Mouse (Mus musculus): ENCODE measurements around the gene Irs1. TPM values are rescaled to one million over a fixed set of nuclear protein-coding genes. Genes with fewer than 3 reads are reported as not detected.

The Irs1 gene
- total RNA-seq, 2 experiments from 2014 or later: 19.9 to 20.3 TPM

GRCm38 (mm10) chr1:82207511-82207910 lies 83.7 kb downstream of the Irs1 start:
- DNase-seq (ENCODE audit: low spot score in 2 of 2): no peak
- intact Hi-C loops (cut with DNase I): no loop called here

GRCm38 (mm10) chr1:82200636-82201035 lies 90.6 kb downstream of the Irs1 start:
- intact Hi-C loops (cut with DNase I): no loop called here

DNA sequence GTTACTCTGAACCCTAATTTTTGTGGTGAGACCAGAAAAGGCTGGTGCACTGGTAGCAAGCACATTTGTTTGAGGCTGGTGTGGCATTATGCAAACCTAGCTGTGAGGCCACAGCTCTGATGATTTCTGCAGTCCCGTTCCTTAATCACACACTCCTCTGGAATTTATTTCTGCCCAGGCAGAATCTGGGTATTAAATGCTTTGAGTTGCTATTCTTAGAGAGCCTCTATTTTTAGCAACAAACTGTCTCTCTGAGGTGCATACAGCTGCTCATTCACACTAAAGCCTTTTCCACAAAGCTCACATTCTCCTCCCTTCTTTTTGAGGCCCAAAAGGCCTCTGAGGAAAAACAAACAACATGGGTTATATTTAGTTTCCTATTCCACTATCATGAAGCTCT lies 91.3 kb downstream of the Irs1 start:
- intact Hi-C loops (cut with DNase I): no loop called here
- DNase-seq (ENCODE audit: low spot score in 2 of 2): no peak

More at GRCm38 (mm10) chr1:82200636-82201035, 90.6 kb downstream of the Irs1 start:
- no peak for DNase-seq (ENCODE audit: low spot score in 2 of 2)

DNA sequence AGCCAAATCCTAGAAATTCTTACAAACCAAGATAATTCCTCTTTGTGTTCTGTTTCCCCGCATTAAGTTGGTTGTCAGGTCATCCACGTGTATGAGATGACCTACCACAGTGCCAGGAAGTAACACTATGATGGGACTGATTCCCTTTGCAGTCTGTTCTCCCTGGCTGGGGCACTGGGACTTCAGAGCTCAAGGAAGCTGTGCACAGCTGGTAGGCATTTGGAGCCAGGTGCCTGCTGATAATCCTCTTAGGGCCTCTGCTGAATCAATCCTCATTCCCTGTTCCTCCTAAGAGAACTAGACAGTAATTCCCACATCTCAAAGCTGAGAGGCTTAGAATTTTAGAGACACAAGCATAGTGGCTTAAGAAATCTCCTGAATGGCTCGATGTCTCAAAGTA lies 99.6 kb downstream of the Irs1 start:
- intact Hi-C loops (cut with DNase I): no loop called here
- DNase-seq (ENCODE audit: low spot score in 2 of 2): no peak

DNA sequence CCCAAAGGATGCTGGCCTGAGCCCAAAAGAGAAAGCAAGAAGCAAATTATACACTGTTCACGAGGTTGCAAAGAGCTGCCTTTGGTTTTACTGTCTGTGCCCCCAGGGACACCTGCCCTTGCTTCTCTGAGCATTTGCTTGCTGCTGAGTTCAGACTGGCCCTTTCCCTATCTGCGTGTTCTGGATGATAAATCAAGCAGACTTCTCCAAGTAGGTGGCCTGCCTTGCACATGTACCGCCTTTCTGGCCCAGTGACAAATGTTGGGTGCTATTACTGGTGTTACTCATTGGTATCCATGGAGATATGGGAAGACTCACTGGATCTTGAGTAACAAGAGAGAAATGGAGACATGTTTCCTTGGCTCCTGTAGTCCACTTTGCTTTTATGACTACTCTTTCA lies 101.7 kb downstream of the Irs1 start:
- intact Hi-C loops (cut with DNase I): no loop called here
- peak; percentile 74 to 91 for DNase-seq (ENCODE audit: low spot score in 2 of 2)

- no peak for DNase-seq (ENCODE audit: low spot score in 2 of 2)
- intact Hi-C loops (cut with DNase I): no loop called here
Observed at GRCm38 (mm10) chr1:82188549-82189231, 102.5 kb downstream of the Irs1 start.

DNA sequence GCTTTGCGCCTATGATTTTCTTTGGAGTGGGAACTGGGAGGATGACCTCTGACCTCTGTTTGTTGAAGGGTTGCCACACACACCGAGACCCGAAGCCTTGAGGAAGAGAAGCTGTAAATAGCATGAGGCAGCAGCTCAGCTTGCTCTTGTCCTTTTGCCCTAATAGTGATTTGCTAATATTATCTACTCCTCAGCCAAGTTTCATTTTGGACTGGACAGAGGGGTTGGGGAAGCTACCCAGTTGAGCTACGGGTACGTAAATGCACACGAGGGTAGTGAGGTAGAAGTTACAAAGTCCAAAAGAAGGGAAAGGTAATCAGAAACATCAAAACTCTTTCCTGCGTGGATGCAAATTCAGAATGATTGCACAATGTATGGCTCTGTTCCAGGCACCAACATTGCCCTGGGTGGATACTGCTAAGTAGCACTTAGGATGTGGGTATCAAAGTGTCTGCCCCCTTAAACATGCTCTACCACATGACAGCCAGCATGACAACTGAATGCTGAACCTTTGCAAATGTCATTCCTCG lies 107.2 kb downstream of the Irs1 start:
- no peak for DNase-seq (ENCODE audit: low spot score in 2 of 2)
- intact Hi-C loops (cut with DNase I): no loop called here

Other genes with a start within 250 kb of the Irs1 start
- gene Gm9747, start 58.3 kb downstream of the Irs1 start, total RNA-seq (2021): not detected
- gene Rhbdd1, start 25.0 kb upstream of the Irs1 start, total RNA-seq (2021): 1 to 10 TPM; 5.4 to 5.6 TPM